Mouse (Mus musculus) v-Abl transformed pro-B cells (cell line): ENCODE results near the gene Slc4a5.

Experiments used
- in situ Hi-C, 2 experiments: fragments of 400-800 bp; cut with MboI; formaldehyde crosslinking; loops; one replicate each; pipeline ENCODE4 v1.15.1; 2025; ENCODE audit not compliant: unreplicated experiment in 2 of 2

Slc4a5 gene

DNA sequence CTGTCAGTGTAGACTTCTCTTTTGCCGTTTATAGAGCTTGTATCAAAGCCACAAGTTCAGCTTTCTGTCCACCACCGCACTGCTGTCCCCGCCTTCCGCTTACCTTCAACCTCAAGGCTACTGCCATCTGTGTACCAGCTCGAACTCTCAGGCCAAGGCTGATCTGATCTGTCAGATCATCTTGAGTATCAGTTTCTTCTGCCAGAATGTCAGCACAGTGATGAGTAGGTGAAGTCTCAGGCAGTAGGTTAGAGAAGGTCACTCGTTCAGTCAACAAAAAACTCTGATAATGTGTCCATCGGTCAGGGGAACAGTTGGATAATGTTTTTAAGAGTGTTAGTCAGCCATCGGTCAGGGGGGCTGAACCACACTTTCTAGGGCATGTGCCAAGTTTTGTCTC lies 125.7 kb downstream of the Slc4a5 start:
- in situ Hi-C loops: loop anchor here in 1 of 2 experiments (25.0 kb wide), 1 partner anchor 617 kb away; no protein-coding TSS in a partner anchor

DNA sequence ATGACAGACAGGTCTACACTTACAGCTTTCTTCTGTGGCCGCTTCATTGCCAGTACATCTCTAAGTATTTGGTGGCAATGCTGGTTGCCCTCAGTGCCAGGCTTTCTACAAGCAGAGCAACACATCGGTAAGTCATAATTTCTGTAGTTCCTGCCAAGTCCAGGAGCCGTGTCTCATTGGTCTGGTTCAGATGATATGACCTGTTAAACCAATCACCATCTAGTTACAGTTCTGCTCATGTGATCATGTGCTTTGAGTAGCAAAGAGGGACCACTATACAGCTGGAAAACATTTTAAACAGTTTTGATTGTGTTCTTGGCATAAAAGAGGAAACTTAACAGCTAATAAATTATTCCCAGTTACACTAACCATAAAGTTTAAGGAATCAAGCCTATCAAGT lies 128.3 kb downstream of the Slc4a5 start:
- in situ Hi-C loops: loop anchor here in 1 of 2 experiments (25.0 kb wide), 1 partner anchor 614 kb away; no protein-coding TSS in a partner anchor

GRCm38 (mm10) chr6:83348873-83349272 lies 129.2 kb downstream of the Slc4a5 start, which contains the start of gene Bola3:
TSS of gene Bola3 (plus strand) at chr6:83349147.
- in situ Hi-C loops: loop anchor here in 1 of 2 experiments (25.0 kb wide), 1 partner anchor 613 kb away; no protein-coding TSS in a partner anchor

DNA sequence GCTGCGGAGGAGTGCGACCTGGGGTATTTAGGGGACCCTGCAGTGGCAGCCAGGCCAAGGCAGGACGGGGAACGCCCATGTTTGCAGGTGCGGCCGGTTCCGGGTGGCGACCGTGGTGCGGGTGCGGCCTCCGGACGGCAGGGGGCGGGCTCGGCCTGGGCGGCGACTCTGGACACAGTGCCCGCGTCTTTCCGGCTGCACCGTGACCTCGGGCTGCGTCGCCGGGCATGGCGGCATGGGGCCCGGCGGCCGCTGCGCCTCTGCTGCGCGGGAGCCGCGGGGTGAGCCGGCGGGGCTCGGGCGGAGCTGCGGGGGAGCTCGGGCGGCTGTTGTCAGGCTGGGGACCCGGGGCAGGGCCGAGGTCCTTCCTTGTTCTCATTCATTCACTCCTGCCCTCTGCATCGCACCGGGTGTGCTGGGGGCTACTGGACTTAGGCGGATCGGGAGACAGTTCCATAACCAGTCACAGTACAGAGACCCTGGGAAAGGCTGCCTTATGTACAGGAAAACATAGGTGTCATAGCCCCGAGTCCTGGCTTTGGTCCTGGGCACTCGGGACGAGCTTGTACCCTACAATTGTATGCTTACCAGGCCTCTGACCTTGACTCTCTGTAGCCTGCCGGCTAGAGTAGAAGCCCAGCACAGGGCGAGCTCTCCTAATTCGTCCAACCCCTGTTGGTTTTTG lies 129.8 kb downstream of the Slc4a5 start:
- in situ Hi-C loops: loop anchor here in 1 of 2 experiments (25.0 kb wide), 1 partner anchor 613 kb away; no protein-coding TSS in a partner anchor

DNA sequence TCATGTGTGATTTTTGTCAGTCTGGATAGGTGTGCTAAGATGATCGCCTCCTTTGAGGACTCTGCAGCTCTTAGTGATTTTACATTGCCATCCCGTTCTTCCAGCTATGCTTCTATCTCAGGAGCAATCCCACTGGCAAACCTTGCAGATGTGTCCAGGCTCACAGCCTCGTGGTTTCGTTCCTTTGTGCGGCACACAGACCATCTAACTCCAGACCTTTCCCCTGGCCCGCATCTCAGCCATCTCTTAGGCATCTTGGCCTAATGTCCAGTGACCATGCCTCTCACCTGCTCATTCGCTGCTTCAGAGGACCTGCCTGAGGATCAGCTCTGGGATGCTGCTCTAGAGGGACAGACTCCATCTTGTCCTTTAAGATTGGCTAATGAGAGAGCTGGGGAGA lies 130.5 kb downstream of the Slc4a5 start:
- in situ Hi-C loops: loop anchor here (5.0 kb wide), 2 partner anchors 322 to 327 kb away; partner anchors contain the start of gene Cd207 (in 1 of the 2)

GRCm38 (mm10) chr6:83350851-83351405 lies 131.3 kb downstream of the Slc4a5 start:
- in situ Hi-C loops: loop anchor here (5.0 kb wide), 2 partner anchors 321 to 326 kb away; partner anchors contain the start of gene Cd207 (in 1 of the 2)

- in situ Hi-C loops: loop anchor here (5.0 kb wide), 2 partner anchors 321 to 326 kb away; partner anchors contain the start of gene Cd207 (in 1 of the 2)
These were observed 132.0 kb downstream of the Slc4a5 start for GRCm38 (mm10) chr6:83351490-83352160.

DNA sequence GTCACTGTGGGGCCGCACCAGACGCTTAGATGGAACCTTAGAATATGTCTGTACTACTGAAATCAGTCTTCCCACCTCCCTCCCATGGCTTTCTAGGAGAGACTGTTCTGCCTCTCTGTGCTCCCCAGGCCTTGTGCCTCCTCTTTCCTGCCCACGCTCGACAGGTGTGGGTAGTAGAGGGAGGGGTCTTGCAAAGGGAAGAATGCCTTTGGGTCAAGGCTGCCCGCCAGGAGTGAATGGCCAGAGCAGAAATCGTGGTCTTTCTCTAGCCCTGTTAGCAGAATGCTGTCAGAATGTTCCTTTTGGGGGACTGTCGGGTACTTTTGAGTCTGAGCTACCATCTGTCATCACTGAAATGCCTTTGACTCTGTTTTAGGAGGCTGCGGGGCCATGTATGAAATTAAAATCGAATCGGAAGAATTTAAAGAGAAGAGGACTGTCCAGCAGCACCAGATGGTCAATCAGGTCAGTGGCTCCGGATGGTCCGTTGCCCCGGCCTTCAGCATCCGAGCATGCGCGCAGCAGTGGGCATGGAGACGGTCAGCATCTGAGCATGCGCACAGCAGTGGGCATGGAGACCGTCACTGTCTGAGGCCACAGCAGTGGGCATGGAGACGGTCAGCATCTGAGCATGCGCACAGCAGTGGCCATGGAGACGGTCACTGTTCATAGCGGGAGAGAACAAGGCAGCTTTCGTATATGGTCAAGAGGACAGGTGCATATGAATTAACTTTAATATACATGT lies 133.2 kb downstream of the Slc4a5 start:
- in situ Hi-C loops: loop anchor here (5.0 kb wide), 2 partner anchors 319 to 324 kb away; partner anchors contain the start of gene Cd207 (in 1 of the 2)
